Mouse (Mus musculus): ENCODE data around the gene Daxx.

DNA sequence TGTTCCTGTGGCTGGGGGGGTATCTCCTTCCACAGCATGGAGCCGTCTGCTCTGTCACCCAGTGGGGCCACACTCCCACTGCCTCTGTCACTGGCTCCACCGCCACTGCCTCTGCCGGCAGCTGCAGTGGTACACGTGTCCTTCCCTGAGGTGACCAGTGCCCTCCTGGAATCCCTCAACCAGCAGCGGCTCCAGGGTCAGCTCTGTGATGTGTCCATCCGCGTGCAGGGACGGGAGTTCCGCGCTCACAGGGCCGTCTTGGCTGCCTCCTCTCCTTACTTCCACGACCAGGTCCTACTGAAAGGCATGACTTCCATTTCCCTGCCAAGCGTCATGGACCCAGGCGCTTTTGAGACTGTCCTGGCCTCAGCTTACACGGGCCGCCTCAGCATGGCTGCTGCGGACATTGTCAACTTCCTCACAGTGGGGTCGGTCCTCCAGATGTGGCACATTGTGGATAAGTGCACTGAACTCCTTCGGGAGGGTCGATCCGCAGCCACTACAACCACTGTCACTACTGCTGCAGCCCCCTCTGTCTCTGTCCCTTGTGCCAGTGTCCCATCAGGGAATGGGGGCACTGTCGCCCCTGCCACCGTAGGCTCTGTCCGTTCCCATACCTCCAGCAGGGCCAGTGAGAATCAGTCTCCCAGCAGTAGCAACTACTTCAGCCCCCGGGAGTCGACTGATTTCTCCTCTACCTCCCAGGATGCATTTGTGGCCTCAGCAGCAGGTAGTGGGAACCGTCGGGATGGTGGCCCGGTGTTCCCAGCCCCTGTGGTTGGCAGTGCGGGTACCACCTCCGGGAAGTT lies 7.8 kb downstream of the Daxx start:
- TF ChIP-seq POLR2A (IDR thresholded peaks at IDR 0.05; ENCODE audit: borderline replicate concordance, low read depth, low read length) (no peak), CTCF (IDR thresholded peaks at IDR 0.05; ENCODE audit: low read depth, low read length) (no peak)
